Mouse (Mus musculus): ENCODE measurements around the gene Mybph.

The Mybph gene

GRCm38 (mm10) chr1:134193126-134193525 lies at the start of gene Mybph:
Gene Mybph, plus strand, starts transcription at chr1:134193448.
- DNase-seq = no peak

- no peak for DNase-seq
Measured at GRCm38 (mm10) chr1:134146066-134146465, 47.2 kb upstream of the Mybph start.

GRCm38 (mm10) chr1:134150076-134150475 lies 43.2 kb upstream of the Mybph start:
- no peak for DNase-seq

DNA sequence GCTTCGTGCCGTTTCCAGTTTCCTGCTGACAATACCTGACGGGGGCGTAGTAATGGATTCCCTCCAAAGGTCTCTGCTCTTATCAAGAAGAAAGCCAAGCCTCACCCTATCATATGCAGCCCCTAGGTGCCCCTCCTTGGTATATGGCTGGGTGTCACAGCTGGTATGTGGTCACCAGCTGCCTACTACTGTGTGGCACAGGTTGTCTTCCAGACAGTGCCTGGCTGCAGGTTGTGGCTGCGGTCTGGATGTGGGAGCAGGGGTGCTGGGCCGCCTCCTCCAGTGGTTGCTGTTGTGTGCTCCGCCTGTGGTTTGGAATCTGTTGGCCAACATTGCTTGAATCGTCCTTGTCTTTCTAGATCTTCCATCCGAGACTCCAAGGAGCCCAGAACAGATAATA lies 42.5 kb upstream of the Mybph start:
- no peak for DNase-seq

DNA sequence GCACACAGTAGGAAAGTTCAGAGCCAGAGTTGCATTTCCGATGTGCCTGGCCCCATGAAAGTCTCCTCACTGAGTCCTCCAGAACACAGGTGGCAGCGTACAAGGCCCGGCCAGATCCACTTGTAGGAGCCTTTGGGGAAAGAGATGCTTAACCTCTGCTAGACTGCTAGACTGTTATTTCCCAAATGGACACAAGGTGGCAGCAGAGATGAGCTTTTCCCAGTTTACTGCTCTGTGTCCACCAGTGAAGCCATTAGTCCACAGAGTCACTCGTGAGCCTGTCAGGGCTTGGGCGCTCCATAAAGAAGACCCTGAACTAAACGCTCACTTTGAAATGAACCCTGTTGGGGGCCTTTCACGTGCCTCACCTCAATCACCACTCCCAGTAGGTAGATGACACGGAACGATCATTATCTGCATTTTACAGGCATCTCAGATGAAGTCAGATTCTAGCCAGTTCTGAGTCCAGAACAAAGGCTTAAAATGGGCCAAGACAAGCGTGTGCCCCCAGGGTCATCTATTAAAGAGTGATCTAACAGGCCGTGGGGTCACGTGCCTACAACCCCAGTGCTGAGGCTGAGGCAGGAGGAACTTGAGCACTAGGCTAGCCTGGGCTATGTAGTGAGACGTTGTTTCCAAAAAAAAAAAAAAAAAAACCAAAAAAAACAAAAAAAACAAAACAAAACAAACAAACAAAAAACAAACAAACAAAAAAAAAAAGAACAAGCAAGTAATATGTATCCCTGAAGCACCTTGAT lies 41.4 kb upstream of the Mybph start:
- peak; percentile 68 for DNase-seq

GRCm38 (mm10) chr1:134152626-134153590 lies 40.3 kb upstream of the Mybph start:
- DNase-seq = no peak

DNA sequence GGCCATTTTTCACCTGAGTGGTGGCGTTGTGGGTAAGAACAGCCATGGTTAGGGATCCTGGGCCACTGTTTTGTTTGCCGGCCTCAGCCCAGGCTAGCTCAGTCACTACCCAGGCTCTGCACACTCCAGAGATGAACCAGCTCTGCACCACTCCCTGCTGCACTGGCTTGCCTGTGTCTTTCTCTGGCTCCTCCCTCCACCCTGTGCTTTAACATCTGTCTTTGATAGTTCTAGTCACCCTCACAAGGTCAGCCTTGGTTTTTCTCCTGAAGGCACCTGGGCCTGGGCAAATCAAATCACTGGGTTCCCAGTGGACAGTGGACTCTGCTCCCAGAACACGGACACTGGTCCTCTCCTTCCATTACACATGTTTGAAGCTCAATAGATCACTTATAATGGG lies 39.1 kb upstream of the Mybph start:
- no peak for DNase-seq

GRCm38 (mm10) chr1:134154655-134155054 lies 38.6 kb upstream of the Mybph start:
- no peak for DNase-seq

DNA sequence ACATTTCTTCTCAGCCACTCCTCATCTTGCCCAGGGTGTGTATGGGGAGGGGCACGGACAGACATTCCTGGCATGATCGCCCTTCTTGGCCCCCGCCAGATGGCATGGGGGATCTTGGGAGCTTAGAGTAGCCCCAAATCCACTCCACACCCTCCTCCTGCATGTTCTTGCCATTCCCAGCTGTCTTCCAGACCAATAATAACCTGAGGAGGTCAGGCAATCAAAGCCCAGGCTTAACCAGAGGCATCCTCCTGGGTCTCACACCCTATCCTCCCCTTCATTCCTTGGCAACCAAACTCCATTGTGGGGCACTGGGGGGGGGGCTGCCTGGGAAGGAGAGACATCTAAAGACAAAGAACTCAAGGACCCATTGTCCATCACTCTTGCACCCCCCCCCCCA lies 32.8 kb upstream of the Mybph start:
- DNase-seq = no peak

- no peak for DNase-seq
Measured at GRCm38 (mm10) chr1:134161399-134161798, 31.8 kb upstream of the Mybph start.

DNA sequence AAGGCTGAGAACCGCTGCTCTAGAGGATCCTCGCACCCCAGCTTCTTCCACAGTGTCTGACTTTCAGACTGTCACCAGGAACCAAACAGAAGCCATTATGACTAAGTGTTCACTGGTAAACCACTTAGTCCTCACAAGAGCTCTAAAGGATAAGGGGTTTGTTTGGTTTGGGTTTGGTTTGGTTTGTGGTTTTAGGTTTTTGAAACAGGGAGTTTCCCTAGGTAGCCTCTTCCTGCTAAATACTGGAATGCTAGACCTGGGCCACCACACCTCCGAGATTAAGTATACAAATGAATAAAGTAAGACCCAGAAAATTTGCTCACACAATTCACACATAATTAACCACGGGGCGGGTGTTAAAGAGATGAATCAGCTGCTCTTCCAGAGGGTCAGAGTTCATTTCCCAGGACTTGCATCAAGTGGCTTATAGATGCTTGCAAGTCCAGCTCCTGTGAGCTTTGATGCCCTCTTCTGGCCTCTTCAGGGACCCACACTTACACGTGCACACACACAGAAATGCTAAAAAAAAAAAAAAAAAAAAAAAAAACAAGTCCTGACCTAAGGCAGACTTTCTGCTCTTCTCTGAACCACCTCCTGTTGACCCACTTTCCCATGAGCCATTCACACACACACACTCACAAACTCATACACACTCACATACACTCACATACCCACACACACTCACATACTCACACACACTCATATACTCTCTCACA lies 30.6 kb upstream of the Mybph start:
- no peak for DNase-seq

DNA sequence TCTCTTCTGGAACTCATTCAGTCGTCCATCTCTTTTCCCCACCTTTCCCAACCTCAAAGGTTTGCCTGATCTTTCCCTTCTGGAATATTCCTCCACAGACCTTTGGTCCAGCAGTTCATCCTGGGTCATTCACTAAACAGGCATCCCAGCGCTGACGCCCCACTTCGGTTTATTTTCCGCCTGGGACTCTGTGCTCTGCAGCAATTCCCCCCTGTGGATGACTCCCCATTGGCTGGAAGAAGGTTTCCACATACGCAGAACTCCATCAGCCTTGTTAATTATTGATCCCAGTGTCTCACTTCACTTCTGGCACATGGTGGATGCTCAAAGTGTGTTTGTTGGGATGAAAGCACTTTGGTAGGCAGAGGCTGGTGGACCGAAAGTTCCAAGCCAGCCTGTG lies 29.8 kb upstream of the Mybph start:
- DNase-seq = no peak

DNA sequence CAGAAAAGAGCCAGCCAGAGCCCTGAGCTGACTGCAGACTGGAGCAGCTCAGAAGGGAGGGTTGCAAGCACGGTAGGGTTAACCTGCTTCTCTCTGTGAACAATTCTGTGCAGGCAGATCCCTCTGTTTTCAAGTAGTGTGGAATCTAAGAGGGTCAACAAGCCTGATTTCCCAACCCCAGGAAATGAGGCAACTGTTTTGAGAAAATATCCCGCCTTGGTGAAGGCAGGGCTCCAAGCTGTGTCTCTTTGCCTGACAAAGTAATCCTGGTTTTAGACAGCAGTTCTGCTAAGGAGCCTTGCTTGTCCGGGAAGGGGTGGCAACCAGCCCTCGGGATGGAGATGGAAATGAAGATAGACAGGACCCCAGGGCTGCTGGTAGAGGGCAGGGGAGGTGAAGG lies 28.8 kb upstream of the Mybph start:
- no peak for DNase-seq

DNA sequence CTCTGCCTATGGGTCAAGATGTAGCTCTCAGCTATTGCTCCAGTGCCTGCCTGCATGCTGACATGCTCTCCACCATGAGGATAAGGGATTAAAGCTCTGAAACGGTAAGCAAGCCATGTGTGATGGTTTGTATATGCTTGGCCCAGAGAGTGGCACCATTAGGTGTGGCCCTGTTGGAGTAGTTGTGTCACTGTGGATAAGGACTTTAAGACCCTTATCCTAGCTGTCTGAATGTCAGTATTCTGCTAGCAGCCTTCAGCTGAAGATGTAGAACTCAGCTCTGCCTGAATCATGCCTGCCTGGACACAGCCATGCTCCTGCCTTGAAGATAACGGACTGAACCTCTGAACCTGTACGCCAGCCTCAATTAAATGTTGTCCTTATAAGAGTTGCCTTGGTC lies 26.7 kb upstream of the Mybph start:
- DNase-seq = no peak

DNA sequence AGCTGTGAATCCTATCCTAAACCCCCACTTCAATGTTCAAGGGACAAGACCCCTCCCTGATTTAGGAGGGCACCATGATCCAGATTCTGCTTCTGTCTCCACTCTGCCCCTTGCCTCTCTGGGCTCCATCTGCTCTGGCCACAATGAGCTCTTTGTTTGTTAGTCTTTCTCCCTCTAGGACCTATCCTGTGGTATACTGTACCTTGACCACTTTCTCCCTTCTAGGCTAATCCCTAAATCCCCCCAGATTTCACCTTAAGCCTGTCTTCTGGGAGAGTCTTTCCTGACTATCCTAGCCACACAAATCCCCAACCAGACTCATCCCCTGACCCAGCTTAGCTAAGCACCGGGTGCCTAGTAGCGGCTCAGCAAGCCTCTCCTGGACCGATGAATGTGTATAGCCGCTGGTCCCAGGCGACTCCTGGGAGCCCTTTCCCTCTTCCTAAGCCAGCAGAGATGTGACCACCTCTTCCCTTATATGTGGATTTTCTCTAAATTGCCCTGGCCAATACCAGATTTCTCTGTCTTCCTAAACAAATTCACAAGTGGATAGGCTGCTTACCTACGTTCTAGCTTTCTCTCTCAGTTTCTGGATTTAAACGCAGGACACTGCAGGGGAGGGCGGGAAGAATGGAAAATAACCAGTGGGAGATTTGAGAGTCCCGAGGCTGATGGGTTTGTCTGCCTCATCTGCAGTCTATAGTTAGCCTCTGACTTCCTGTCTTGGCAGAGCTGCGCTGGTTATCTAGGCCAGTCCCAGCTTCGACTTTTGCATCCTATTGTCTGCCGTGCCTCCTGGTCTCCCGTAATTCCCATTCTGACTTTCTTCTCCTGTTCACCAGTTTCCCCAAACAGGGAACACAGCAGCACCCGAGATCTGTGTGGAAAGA lies 25.6 kb upstream of the Mybph start:
- DNase-seq = no peak

- DNase-seq = no peak
Measured at GRCm38 (mm10) chr1:134168567-134168966, 24.7 kb upstream of the Mybph start.

GRCm38 (mm10) chr1:134168985-134169697 lies 24.1 kb upstream of the Mybph start:
- no peak for DNase-seq

DNA sequence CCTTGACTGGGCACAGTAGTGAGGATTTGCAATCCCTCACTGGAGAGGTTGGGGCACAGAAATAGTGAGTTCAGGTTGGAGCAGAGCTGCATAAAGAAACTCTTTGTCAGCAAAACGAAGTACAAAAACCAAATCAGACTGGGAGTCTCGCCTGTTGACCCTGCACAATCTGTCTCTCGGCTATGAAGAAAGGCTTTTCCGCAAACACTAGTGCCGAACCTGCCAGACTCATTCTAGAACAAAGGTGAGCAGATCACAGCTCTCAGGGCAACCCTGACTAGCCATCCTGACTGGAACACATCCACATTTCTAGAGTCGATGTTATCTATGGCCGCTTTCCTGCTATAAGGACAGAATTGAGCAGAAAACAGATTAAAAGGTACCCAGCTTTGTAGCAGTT lies 20.2 kb upstream of the Mybph start:
- DNase-seq = no peak

DNA sequence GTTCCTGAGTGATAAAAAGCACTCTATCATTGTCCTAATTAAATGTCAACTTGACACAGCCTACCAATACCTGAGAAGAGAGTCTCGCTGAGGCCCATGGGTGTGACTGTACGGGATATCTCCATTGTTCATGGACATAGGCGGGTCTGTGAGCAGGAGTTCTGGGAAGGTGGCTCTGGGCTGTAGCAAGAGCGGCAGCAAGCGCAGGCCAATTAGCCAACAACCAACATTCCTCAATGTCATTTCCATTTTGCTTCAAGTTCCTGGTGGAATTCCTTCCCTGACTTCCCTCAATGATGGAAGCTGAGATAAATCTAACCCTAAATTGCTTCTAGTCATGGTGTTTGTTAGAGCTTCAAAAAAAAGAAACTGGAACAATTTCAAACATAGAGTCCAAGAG lies 15.3 kb upstream of the Mybph start:
- DNase-seq = no peak

DNA sequence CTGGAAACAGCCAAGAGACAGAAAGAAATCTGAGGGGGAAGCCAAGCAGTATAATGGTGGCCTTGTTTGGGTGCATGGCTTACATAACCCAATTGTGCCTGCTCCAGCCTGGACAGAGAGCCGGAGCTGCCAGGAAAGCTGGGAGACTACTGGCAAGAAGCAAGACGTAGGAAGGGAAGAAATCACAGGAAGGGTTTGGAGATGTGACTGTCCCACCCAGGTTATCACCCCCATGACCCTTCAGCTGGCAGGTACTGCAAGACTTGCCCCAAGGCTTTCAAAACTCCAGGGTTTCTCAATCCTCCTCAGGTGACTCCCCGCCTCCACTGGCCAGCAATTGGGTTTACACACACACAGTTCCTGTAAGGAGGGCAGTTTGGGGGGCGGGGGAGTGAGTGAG lies 11.2 kb upstream of the Mybph start, which contains the start of gene Chil1:
Gene Chil1, plus strand, starts transcription at position 152 of the 400 bp plus-strand sequence.
- DNase-seq = no peak

DNA sequence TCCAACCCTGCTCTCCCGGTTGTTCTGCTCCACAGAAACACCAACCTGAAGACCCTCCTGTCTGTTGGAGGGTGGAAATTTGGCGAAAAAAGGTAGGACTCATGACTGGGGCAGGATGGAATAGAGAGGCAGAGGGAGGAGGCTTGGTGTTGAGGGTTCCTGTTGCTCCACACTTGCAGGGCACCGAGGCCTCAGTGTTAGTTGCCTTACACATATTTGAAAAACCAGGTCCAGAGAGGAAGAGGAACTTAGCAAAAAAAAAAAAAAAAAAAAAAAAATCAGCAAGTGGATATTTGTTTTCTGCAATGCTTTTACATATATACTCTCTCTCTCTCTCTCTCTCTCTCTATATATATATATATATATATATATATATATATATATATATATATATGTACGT lies 9.2 kb upstream of the Mybph start:
- DNase-seq = no peak

DNA sequence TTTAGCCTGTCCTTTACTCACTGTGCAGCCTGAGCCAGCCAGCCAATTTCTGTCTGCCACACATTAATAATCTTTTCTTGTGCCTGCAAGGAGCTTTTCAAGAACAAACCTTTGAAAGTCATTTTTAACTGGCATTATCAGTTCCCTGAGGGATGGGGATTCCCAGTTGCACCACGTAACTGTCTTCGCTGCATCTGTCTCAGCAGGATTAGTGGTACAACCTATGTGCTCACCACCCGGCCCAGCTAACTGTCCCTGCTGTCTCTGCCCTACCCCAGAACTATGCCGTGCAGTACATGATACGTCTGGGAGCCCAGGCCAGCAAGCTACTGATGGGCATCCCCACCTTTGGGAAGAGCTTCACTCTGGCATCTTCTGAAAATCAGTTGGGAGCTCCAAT lies 5.0 kb upstream of the Mybph start:
- no peak for DNase-seq

Measured in thymus, postnatal 25 days (tissue).